Mouse (Mus musculus) ES-Bruce4 (cell line): ENCODE data around the gene Zbtb20. TPM values are rescaled to one million over a fixed set of nuclear protein-coding genes. Genes with fewer than 3 reads are reported as not detected.

Experiments
- H3K27ac ChIP-seq: 2 replicates; pipeline ENCODE4 v1.5.1; 2012; ENCODE audit warnings: low read length, inconsistent platforms; ENCODE audit not compliant: insufficient read depth
- H3K27me3 ChIP-seq: 2 replicates; pipeline ENCODE4 v1.6.1; 2012; ENCODE audit warnings: mild to moderate bottlenecking, low read length, inconsistent platforms; ENCODE audit not compliant: control insufficient read depth, poor library complexity, insufficient read depth, severe bottlenecking
- H3K36me3 ChIP-seq: 2 replicates; pipeline ENCODE4 v1.6.1; 2012; ENCODE audit warnings: inconsistent platforms, mild to moderate bottlenecking, low read length, moderate library complexity; ENCODE audit not compliant: control insufficient read depth, poor library complexity, insufficient read depth, severe bottlenecking
- H3K4me1 ChIP-seq: one replicate; pipeline ENCODE4 v1.8.1; 2011; ENCODE audit warnings: low read length; ENCODE audit not compliant: control insufficient read depth, insufficient read depth
- H3K4me3 ChIP-seq: 2 replicates; pipeline ENCODE4 v1.5.1; 2011; ENCODE audit warnings: low read depth, mild to moderate bottlenecking, low read length
- H3K9ac ChIP-seq: 2 replicates; pipeline ENCODE4 v1.6.1; 2012; ENCODE audit warnings: low read depth, mild to moderate bottlenecking, inconsistent platforms; ENCODE audit not compliant: poor library complexity, severe bottlenecking
- H3K9me3 ChIP-seq: replicated peaks from 2 replicates; pipeline ENCODE4 v1.6.1; 2012; ENCODE audit warnings: mild to moderate bottlenecking, low read length, inconsistent platforms; ENCODE audit not compliant: control insufficient read depth, poor library complexity, insufficient read depth, severe bottlenecking
- CTCF ChIP-seq: IDR thresholded peaks from one replicate; pipeline ENCODE4 v1.8.1; 2011; ENCODE audit warnings: low read depth, low read length
- EP300 ChIP-seq: IDR thresholded peaks from 2 replicates; pipeline ENCODE4 v1.6.1; 2011; ENCODE audit warnings: low read depth, low read length; ENCODE audit not compliant: insufficient read depth
- POLR2A ChIP-seq: IDR thresholded peaks from one replicate; pipeline ENCODE4 v1.8.1; 2011; ENCODE audit warnings: low read length; ENCODE audit not compliant: insufficient read depth
- polyA plus RNA-seq: library from polyadenylated mRNA; stranded (reverse); fragments of >200 nt; gene quantifications from 2 replicates; pipeline ENCODE4 v1.2.4, GENCODE M21; 2011; ENCODE audit warnings: low read depth; ENCODE audit not compliant: missing spikeins, insufficient read depth, insufficient read length

Zbtb20 gene
- polyA plus RNA-seq, 1 experiment: 9.9 TPM

DNA sequence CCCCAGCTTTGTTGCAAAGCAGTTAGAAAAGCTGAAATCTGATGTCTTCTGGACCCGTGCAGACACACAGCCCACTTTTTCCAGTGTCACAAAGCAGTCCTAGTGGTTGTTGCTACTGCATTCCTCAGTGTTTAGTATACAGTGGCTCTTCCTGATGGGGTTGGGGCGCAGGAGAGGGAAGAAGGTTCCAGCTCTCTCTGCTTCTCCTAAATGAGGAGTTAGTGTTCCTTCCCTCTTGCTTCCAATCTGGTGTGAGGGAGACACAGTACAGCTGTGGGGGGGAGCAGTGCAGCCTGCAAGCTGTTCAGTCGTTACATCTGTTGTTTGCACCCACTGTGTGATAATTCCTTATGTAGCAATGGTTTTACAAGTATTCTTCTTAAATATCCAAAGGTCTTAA, 415.7 kb downstream of the Zbtb20 start:
- no peak overlapping the region for H3K27ac ChIP-seq
- no peak for TF ChIP-seq CTCF
- TF ChIP-seq POLR2A: no peak
- TF ChIP-seq EP300: no peak

DNA sequence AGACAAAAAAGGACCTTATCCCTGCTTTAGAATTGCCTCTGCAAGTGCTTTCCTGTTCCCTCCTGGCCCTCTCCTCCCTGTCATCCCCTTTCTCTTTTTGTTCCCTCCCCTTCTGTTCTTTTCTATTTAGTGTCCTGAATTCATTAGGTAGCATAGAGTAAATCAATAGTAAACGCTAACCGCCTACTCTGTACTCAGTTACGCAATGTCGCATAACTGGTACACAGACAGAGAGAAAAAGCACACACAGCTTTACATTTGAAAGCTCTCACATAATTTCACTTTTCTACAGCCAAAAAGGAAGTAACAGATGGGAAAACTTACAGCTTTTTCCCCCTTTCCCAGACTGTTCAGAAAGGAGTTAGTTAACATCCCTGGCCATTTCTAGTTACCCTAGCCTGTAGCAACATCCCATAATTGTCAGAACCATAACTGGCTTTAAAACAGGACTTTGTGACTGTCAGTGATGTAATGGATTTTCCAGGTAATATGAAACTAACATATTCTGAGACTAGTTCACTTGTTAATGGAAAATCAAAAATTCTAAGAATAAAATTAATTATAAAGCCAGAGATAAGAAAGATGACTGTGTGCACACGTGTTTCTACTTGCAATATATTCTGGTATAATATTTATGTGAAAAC, 422.4 kb downstream of the Zbtb20 start:
- H3K9ac ChIP-seq: no peak overlapping the region

More for the DNA sequence above, 415.7 kb downstream of the Zbtb20 start:
- Histone ChIP-seq H3K9ac (no peak overlapping the region), H3K4me1 (no peaks in the 10 kb centered on the region), H3K27me3 (no peaks in the 10 kb centered on the region), H3K4me3 (no peak overlapping the region), H3K9me3 (no peaks in the 10 kb centered on the region; the same call in 1 of the 2 replicates), H3K36me3 (no peaks in the 10 kb centered on the region)

DNA sequence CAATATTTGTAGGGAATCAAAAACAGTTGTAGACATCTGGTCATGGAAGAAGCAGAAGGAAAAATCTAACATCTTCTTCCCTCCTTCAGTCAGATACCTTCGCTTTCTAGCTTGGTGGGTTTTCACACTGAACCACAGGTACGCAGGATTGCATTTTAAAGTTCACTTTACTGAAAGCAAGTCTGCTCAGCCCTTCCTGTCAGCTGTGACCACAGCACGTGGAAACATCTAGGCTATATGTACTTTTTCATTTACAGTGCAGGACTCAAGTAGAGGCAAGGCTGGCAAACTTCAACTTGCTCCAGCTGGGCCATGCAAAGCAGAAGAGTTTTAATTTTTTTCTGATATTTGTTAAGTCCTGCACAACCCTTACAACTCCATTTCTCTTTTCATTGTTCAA, 424.7 kb downstream of the Zbtb20 start:
- no peaks in the 10 kb centered on the region for H3K9me3 ChIP-seq
- no peak overlapping the region for H3K27ac ChIP-seq
- H3K9ac ChIP-seq: no peak overlapping the region
- H3K36me3 ChIP-seq: no peaks in the 10 kb centered on the region
- no peaks in the 10 kb centered on the region for H3K4me1 ChIP-seq
- H3K27me3 ChIP-seq: no peaks in the 10 kb centered on the region
- no peak overlapping the region for H3K4me3 ChIP-seq
- no peak for TF ChIP-seq POLR2A
- no peak for TF ChIP-seq EP300
- no peak for TF ChIP-seq CTCF

More for the DNA sequence above, 422.4 kb downstream of the Zbtb20 start:
- Histone ChIP-seq H3K4me3 (no peak overlapping the region), H3K9me3 (no peaks in the 10 kb centered on the region), H3K27ac (no peak overlapping the region), H3K36me3 (no peaks in the 10 kb centered on the region), H3K27me3 (no peaks in the 10 kb centered on the region), H3K4me1 (no peaks in the 10 kb centered on the region)
- TF ChIP-seq POLR2A (no peak), CTCF (no peak), EP300 (no peak)

DNA sequence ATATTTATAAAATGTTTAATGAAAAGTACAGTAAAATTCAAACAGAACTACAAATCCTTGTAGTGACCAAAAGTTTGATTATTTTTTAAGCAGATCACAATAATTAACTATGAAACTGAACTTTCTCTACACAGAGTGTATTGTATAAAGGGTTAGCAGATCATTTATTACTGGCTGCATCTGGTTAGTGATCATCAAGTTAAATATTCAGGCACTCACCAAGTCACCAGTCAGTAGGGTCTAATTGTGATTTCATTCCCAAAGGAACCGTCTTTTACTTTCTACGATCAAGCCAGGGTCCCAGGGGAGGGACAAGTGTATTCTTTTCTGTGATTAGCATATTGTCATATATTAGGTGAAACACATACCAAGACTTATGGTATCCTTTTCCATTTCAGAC, 426.5 kb downstream of the Zbtb20 start:
- Histone ChIP-seq H3K36me3 (no peaks in the 10 kb centered on the region), H3K27me3 (no peaks in the 10 kb centered on the region), H3K4me1 (no peaks in the 10 kb centered on the region), H3K27ac (no peak overlapping the region), H3K9me3 (no peaks in the 10 kb centered on the region), H3K4me3 (no peak overlapping the region), H3K9ac (no peak overlapping the region)
- no peak for TF ChIP-seq POLR2A
- no peak for TF ChIP-seq EP300
- no peak for TF ChIP-seq CTCF

DNA sequence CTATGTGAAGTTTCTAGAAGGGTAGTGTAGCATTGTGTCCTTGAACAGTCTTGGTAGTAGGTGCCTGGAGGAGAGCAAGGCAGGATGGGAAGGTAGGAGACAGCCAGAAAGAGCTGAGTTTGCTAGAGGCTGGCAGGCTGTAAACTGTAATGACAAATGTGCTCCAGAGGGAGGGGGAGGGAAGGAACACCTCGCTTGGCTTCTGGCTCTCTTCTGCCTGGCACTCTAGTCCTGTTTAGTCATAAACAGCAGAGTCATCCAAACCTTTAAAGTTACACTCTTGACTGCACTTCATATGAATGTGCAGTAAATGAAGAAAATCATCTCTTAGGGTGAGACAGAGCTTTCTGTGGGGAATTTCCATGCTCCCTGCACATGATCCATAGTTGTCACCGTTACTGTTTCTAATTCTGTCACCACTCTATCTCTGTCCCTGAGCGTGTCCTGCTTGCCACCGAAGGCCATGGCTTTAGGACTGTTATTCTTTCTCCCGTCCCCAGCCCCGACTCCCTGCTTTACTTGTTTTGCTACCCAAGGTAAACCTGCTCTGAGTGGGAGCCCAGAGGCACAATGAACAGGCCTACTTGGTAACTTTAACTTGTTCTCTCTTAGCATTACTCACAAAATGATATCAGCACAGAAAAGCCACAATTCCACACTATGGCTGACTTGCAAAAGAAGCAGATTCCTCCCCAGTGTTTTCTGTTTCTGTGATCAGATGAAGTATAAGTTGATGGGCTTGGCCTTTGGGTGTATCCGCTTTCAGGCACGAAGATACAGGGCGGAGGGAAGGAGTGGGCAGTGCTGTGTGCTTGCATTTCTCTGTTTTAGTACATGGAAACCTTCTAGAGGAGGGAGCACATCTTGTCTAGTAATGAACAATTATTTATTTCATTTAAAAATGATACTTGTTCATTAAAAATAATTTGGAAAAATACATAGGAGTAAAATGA, 427.8 kb downstream of the Zbtb20 start:
- Histone ChIP-seq H3K27ac (no peak overlapping the region), H3K9ac (no peak overlapping the region), H3K9me3 (no peaks in the 10 kb centered on the region), H3K27me3 (no peaks in the 10 kb centered on the region), H3K4me3 (no peak overlapping the region), H3K36me3 (no peaks in the 10 kb centered on the region), H3K4me1 (no peaks in the 10 kb centered on the region)
- TF ChIP-seq EP300 (no peak), POLR2A (no peak), CTCF (no peak)

DNA sequence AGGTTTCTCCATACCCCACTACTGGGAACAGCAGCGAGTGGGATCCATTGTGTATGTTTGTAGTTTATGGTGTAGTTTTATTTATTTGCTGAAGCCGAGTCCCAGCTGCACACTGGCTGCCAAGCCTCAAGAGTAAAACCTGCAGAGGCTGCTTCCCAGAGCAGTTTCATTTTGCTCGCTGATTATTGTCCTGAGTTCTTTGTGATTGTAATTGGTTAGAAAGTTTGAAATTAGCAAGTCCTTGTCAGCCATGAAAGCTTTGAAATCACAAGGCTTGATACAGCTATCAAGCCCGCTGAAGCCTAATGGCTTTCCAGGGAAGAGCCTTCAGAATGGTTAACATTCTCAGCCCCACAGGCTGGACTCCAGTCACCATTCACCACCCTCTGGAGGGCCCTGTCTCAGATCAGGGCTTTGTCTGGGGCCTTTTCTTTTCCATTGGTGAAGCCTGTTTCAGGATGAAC, 434.3 kb downstream of the Zbtb20 start:
- Histone ChIP-seq H3K36me3 (no peaks in the 10 kb centered on the region), H3K27ac (no peak overlapping the region), H3K4me3 (no peak overlapping the region), H3K4me1 (no peaks in the 10 kb centered on the region), H3K9me3 (0 out of 2 replicates have a peak, but pooled peaks cover 3% of the 10 kb centered on the region), H3K9ac (no peak overlapping the region), H3K27me3 (no peaks in the 10 kb centered on the region)
- TF ChIP-seq POLR2A: no peak
- no peak for TF ChIP-seq EP300
- no peak for TF ChIP-seq CTCF
